Mouse (Mus musculus) heart, embryonic 10.5 days (tissue): ENCODE results near the gene Dpp6. TPM values are rescaled to one million over a fixed set of nuclear protein-coding genes. Genes with fewer than 3 reads are reported as not detected.

ENCODE experiments used
- DNase-seq: peaks from one replicate; pipeline ENCODE4 v3.0.0-alpha.2; 2017; ENCODE audit warnings: low spot score
- H3K27ac ChIP-seq: fragments of 300-500 bp; sonication (generic); 2 replicates; pipeline ENCODE4 v1.5.1; 2016; ENCODE audit warnings: mild to moderate bottlenecking
- H3K27me3 ChIP-seq: fragments of 300-500 bp; sonication (generic); 2 replicates; pipeline ENCODE4 v1.6.1; 2016; ENCODE audit warnings: mild to moderate bottlenecking; ENCODE audit not compliant: poor library complexity, insufficient read depth, severe bottlenecking
- H3K36me3 ChIP-seq: fragments of 300-500 bp; sonication (generic); 2 replicates; pipeline ENCODE4 v1.6.1; 2016; ENCODE audit warnings: mild to moderate bottlenecking, moderate library complexity
- H3K4me1 ChIP-seq: fragments of 300-500 bp; sonication (generic); 2 replicates; pipeline ENCODE4 v1.6.1; 2016; ENCODE audit warnings: mild to moderate bottlenecking
- H3K4me3 ChIP-seq: fragments of 300-500 bp; sonication (generic); 2 replicates; pipeline ENCODE4 v1.5.1; 2016; ENCODE audit warnings: mild to moderate bottlenecking, moderate library complexity
- H3K9me3 ChIP-seq: fragments of 300-500 bp; sonication (generic); 2 replicates; pipeline ENCODE4 v1.6.1; 2016; ENCODE audit warnings: mild to moderate bottlenecking, moderate library complexity
- WGBS: fragments of 180-500 bp; shearing (Covaris S2); methylation state at CpG from one replicate; pipeline ENCODE4 v1.1.7; 2016; 5-methylcytosine and 5-hydroxymethylcytosine counted together
- polyA plus RNA-seq: library from polyadenylated mRNA; unstranded; fragments of >200 nt; fragmentation: Nextera tagmentation; extraction: Ambion mirVana; gene quantifications from 2 replicates; pipeline ENCODE4 v1.2.1, GENCODE M21; 2016

Gene Dpp6
- 0.41 and 0.92 TPM in 2 replicates for polyA plus RNA-seq

GRCm38 (mm10) chr5:26816975-26817941 lies at the start of gene Dpp6:
Gene Dpp6 (plus strand): TSS chr5:26817203.
- Histone ChIP-seq H3K27ac (no peak within 1 kb of the TSS), H3K9me3 (no peaks in the 10 kb centered on the region), H3K27me3 (peaks cover 32% of the 10 kb centered on the region), H3K36me3 (no peaks in the 10 kb centered on the region), H3K4me3 (peak within 1 kb of the TSS; percentile 51), H3K4me1 (no peaks in the 10 kb centered on the region; the same call in 1 of the 2 replicates)
- 3% methylated on average over 48 of the region's 48 CpGs for WGBS
- no peak for DNase-seq

- no peaks in the 10 kb centered on the region for H3K9me3 ChIP-seq
- H3K4me1 ChIP-seq = no peaks in the 10 kb centered on the region
- no peaks in the 10 kb centered on the region for H3K27me3 ChIP-seq
- no peak for DNase-seq
- no peaks in the 10 kb centered on the region for H3K36me3 ChIP-seq
- H3K4me3 ChIP-seq = no peak overlapping the region
- H3K27ac ChIP-seq = no peak overlapping the region
- 72% methylated on average over 3 of the region's 3 CpGs for WGBS
Observed at GRCm38 (mm10) chr5:26783955-26784354, 33.0 kb upstream of the Dpp6 start.

GRCm38 (mm10) chr5:26795524-26795923 lies 21.5 kb upstream of the Dpp6 start:
- DNase-seq = no peak
- Histone ChIP-seq H3K9me3 (no peaks in the 10 kb centered on the region), H3K4me3 (no peak overlapping the region), H3K36me3 (no peaks in the 10 kb centered on the region), H3K4me1 (no peaks in the 10 kb centered on the region), H3K27ac (no peak overlapping the region), H3K27me3 (no peaks in the 10 kb centered on the region)
- WGBS = 95% methylated on average over 2 of the region's 2 CpGs

- no peak overlapping the region for H3K4me3 ChIP-seq
- no peak overlapping the region for H3K27ac ChIP-seq
- H3K9me3 ChIP-seq = no peaks in the 10 kb centered on the region
- no peaks in the 10 kb centered on the region for H3K36me3 ChIP-seq
- no peaks in the 10 kb centered on the region for H3K27me3 ChIP-seq
- H3K4me1 ChIP-seq = no peaks in the 10 kb centered on the region
- DNase-seq = no peak
- whole genome bisulfite sequencing = 85% methylated on average over 1 of the region's 1 CpGs
Observed at GRCm38 (mm10) chr5:26835972-26836371, 19.0 kb downstream of the Dpp6 start.

- no peaks in the 10 kb centered on the region for H3K9me3 ChIP-seq
- no peaks in the 10 kb centered on the region for H3K27me3 ChIP-seq
- DNase-seq = no peak
- H3K27ac ChIP-seq = no peak overlapping the region
- no peak overlapping the region for H3K4me3 ChIP-seq
- WGBS = 18% methylated on average over 4 of the region's 4 CpGs
- H3K36me3 ChIP-seq = no peaks in the 10 kb centered on the region
- no peaks in the 10 kb centered on the region for H3K4me1 ChIP-seq
Observed at GRCm38 (mm10) chr5:26841151-26841550, 24.1 kb downstream of the Dpp6 start.

GRCm38 (mm10) chr5:26854746-26855145 lies 37.7 kb downstream of the Dpp6 start:
- Histone ChIP-seq H3K4me1 (no peaks in the 10 kb centered on the region), H3K27me3 (no peaks in the 10 kb centered on the region), H3K4me3 (no peak overlapping the region), H3K9me3 (no peaks in the 10 kb centered on the region), H3K36me3 (no peaks in the 10 kb centered on the region), H3K27ac (no peak overlapping the region)
- DNase-seq = no peak
- WGBS = 70% methylated on average over 4 of the region's 4 CpGs

GRCm38 (mm10) chr5:26875449-26875848 lies 58.4 kb downstream of the Dpp6 start:
- no peak overlapping the region for H3K27ac ChIP-seq
- H3K4me1 ChIP-seq = no peaks in the 10 kb centered on the region
- H3K27me3 ChIP-seq = no peaks in the 10 kb centered on the region
- H3K4me3 ChIP-seq = no peak overlapping the region
- H3K36me3 ChIP-seq = no peaks in the 10 kb centered on the region
- H3K9me3 ChIP-seq = no peaks in the 10 kb centered on the region
- DNase-seq = no peak

GRCm38 (mm10) chr5:26887496-26887895 lies 70.5 kb downstream of the Dpp6 start:
- Histone ChIP-seq H3K36me3 (no peaks in the 10 kb centered on the region), H3K4me3 (no peak overlapping the region), H3K4me1 (no peaks in the 10 kb centered on the region), H3K9me3 (no peaks in the 10 kb centered on the region), H3K27me3 (no peaks in the 10 kb centered on the region), H3K27ac (no peak overlapping the region)
- WGBS = 83% methylated on average over 1 of the region's 1 CpGs
- DNase-seq = no peak

GRCm38 (mm10) chr5:26888080-26888479 lies 71.1 kb downstream of the Dpp6 start:
- H3K4me1 ChIP-seq = no peaks in the 10 kb centered on the region
- H3K36me3 ChIP-seq = no peaks in the 10 kb centered on the region
- H3K4me3 ChIP-seq = no peak overlapping the region
- no peaks in the 10 kb centered on the region for H3K9me3 ChIP-seq
- no peak overlapping the region for H3K27ac ChIP-seq
- WGBS = 79% methylated on average over 4 of the region's 4 CpGs
- no peaks in the 10 kb centered on the region for H3K27me3 ChIP-seq
- DNase-seq = no peak

- Histone ChIP-seq H3K36me3 (no peaks in the 10 kb centered on the region), H3K27ac (no peak overlapping the region), H3K4me1 (no peaks in the 10 kb centered on the region), H3K9me3 (no peaks in the 10 kb centered on the region), H3K4me3 (no peak overlapping the region), H3K27me3 (no peaks in the 10 kb centered on the region)
- 22% methylated on average over 3 of the region's 3 CpGs for WGBS
- no peak for DNase-seq
Observed at GRCm38 (mm10) chr5:26894346-26894745, 77.3 kb downstream of the Dpp6 start.

GRCm38 (mm10) chr5:26903786-26904185 lies 86.8 kb downstream of the Dpp6 start:
- Histone ChIP-seq H3K27me3 (peaks cover 11% of the 10 kb centered on the region), H3K4me3 (peak overlapping the region; percentile 57), H3K4me1 (peaks cover 22% of the 10 kb centered on the region), H3K36me3 (no peaks in the 10 kb centered on the region), H3K27ac (no peak overlapping the region), H3K9me3 (no peaks in the 10 kb centered on the region)
- no peak for DNase-seq
- WGBS = 5% methylated on average over 9 of the region's 9 CpGs

- Histone ChIP-seq H3K4me3 (peak overlapping the region; percentile 57), H3K27me3 (peaks cover 11% of the 10 kb centered on the region), H3K27ac (peak overlapping the region; percentile 64), H3K4me1 (peaks cover 22% of the 10 kb centered on the region), H3K36me3 (no peaks in the 10 kb centered on the region), H3K9me3 (no peaks in the 10 kb centered on the region)
- WGBS = under 1% methylated on average over 32 of the region's 32 CpGs
- peak; percentile 87 for DNase-seq
Observed at GRCm38 (mm10) chr5:26904324-26905041, 87.5 kb downstream of the Dpp6 start.

GRCm38 (mm10) chr5:26907151-26907550 lies 90.1 kb downstream of the Dpp6 start:
- Histone ChIP-seq H3K4me3 (no peak overlapping the region), H3K9me3 (no peaks in the 10 kb centered on the region), H3K36me3 (no peaks in the 10 kb centered on the region), H3K4me1 (peaks cover 22% of the 10 kb centered on the region), H3K27me3 (peaks cover 11% of the 10 kb centered on the region), H3K27ac (no peak overlapping the region)
- no peak for DNase-seq
- 89% methylated on average over 7 of the region's 7 CpGs for WGBS
